Mouse (Mus musculus): ENCODE measurements around the gene Deup1.

GRCm38 (mm10) chr9:15624739-15625138 lies 3.0 kb downstream of the Deup1 start:
- TF ChIP-seq GATA1 (IDR thresholded peaks at IDR 0.05; ENCODE audit: low read length) (no peak), TAL1 (IDR thresholded peaks at IDR 0.05; ENCODE audit: low read length) (no peak)
